Mouse (Mus musculus) E14TG2a.4 (cell line): ENCODE measurements around the gene Ccdc188.
A peak's percentile ranks its signal among the peaks of the same experiment; 100 is the strongest.

Experiments
- H3K27me3 ChIP-seq: 2 replicates; pipeline ENCODE4 v1.6.1; 2014; ENCODE audit warnings: low read length, control low read depth; ENCODE audit not compliant: insufficient read depth
- H3K36me3 ChIP-seq: 2 replicates; pipeline ENCODE4 v1.6.1; 2014; ENCODE audit warnings: low read length, control low read depth; ENCODE audit not compliant: insufficient read depth
- H3K4me1 ChIP-seq: replicated peaks from 2 replicates; pipeline ENCODE4 v1.6.1; 2014; ENCODE audit warnings: low read depth, low read length, control low read depth
- H3K4me3 ChIP-seq: replicated peaks from 2 replicates; pipeline ENCODE4 v1.5.1; 2014; ENCODE audit warnings: mild to moderate bottlenecking, low read length
- H3K9me3 ChIP-seq: 2 replicates; pipeline ENCODE4 v1.6.1; 2014; ENCODE audit warnings: low read length, control low read depth
- CTCF ChIP-seq: conservative IDR thresholded peaks from 2 replicates; pipeline ENCODE4 v1.5.1; 2014; ENCODE audit warnings: low read length
- NANOG ChIP-seq: IDR thresholded peaks from 2 replicates; pipeline ENCODE4 v1.6.1; 2014; ENCODE audit warnings: borderline replicate concordance, low read length, mixed read lengths
- POU5F1 ChIP-seq: IDR thresholded peaks from 2 replicates; pipeline ENCODE4 v1.6.1; 2014; ENCODE audit warnings: low read length, borderline replicate concordance

Ccdc188 gene

GRCm38 (mm10) chr16:18210701-18211416 lies 6.8 kb upstream of the Ccdc188 start:
- Histone ChIP-seq H3K27me3 (peaks cover 41% of the 10 kb centered on the region), H3K4me3 (no peak overlapping the region), H3K36me3 (no peaks in the 10 kb centered on the region), H3K4me1 (peaks cover 9% of the 10 kb centered on the region; the same call in 1 of the 2 replicates), H3K9me3 (no peaks in the 10 kb centered on the region)
- TF ChIP-seq POU5F1 (no peak), CTCF (peak; percentile 100), NANOG (no peak)

GRCm38 (mm10) chr16:18211417-18212171 lies 6.1 kb upstream of the Ccdc188 start:
- no peaks in the 10 kb centered on the region for H3K9me3 ChIP-seq
- no peak overlapping the region for H3K4me3 ChIP-seq
- H3K27me3 ChIP-seq = peaks cover 37% of the 10 kb centered on the region
- no peak for TF ChIP-seq NANOG
- no peak for TF ChIP-seq POU5F1
- peak; percentile 98 for TF ChIP-seq CTCF
- peaks cover 9% of the 10 kb centered on the region; the same call in 1 of the 2 replicates for H3K4me1 ChIP-seq
- H3K36me3 ChIP-seq = no peaks in the 10 kb centered on the region

- Histone ChIP-seq H3K36me3 (no peaks in the 10 kb centered on the region), H3K4me1 (peaks cover 9% of the 10 kb centered on the region; the same call in 1 of the 2 replicates), H3K9me3 (no peaks in the 10 kb centered on the region), H3K27me3 (peaks cover 33% of the 10 kb centered on the region), H3K4me3 (no peak overlapping the region)
- TF ChIP-seq CTCF (no peak), POU5F1 (no peak), NANOG (no peak)
These were observed 4.0 kb upstream of the Ccdc188 start for GRCm38 (mm10) chr16:18213689-18214088.

- Histone ChIP-seq H3K27me3 (peaks cover 26% of the 10 kb centered on the region), H3K36me3 (no peaks in the 10 kb centered on the region), H3K4me3 (no peak overlapping the region), H3K9me3 (no peaks in the 10 kb centered on the region), H3K4me1 (peaks cover 11% of the 10 kb centered on the region)
- TF ChIP-seq POU5F1 (no peak), NANOG (no peak), CTCF (no peak)
These were observed 2.8 kb upstream of the Ccdc188 start for GRCm38 (mm10) chr16:18214858-18215257.

GRCm38 (mm10) chr16:18218580-18218996 lies 909 bp downstream of the Ccdc188 start:
- peaks cover 7% of the 10 kb centered on the region; the same call in 1 of the 2 replicates for H3K4me1 ChIP-seq
- H3K9me3 ChIP-seq = no peaks in the 10 kb centered on the region
- peaks cover 14% of the 10 kb centered on the region for H3K36me3 ChIP-seq
- TF ChIP-seq CTCF (no peak), NANOG (no peak), POU5F1 (no peak)
- peaks cover 7% of the 10 kb centered on the region; the same call in 1 of the 2 replicates for H3K27me3 ChIP-seq
- no peak overlapping the region for H3K4me3 ChIP-seq

GRCm38 (mm10) chr16:18220001-18220400 lies 2.3 kb downstream of the Ccdc188 start:
- peaks cover 11% of the 10 kb centered on the region; the same call in 1 of the 2 replicates for H3K4me1 ChIP-seq
- H3K36me3 ChIP-seq = peaks cover 28% of the 10 kb centered on the region
- TF ChIP-seq POU5F1 = no peak
- no peak for TF ChIP-seq NANOG
- TF ChIP-seq CTCF = no peak
- peaks cover 5% of the 10 kb centered on the region; the same call in 1 of the 2 replicates for H3K27me3 ChIP-seq
- H3K9me3 ChIP-seq = no peaks in the 10 kb centered on the region
- no peak overlapping the region for H3K4me3 ChIP-seq

- peaks cover 11% of the 10 kb centered on the region; the same call in 1 of the 2 replicates for H3K4me1 ChIP-seq
- no peak overlapping the region for H3K4me3 ChIP-seq
- peaks cover 34% of the 10 kb centered on the region for H3K36me3 ChIP-seq
- peaks cover 5% of the 10 kb centered on the region; the same call in 1 of the 2 replicates for H3K27me3 ChIP-seq
- TF ChIP-seq NANOG (no peak), CTCF (no peak), POU5F1 (no peak)
- no peaks in the 10 kb centered on the region for H3K9me3 ChIP-seq
These were observed 3.3 kb downstream of the Ccdc188 start for GRCm38 (mm10) chr16:18220856-18221542.

- Histone ChIP-seq H3K4me1 (peaks cover 11% of the 10 kb centered on the region; the same call in 1 of the 2 replicates), H3K4me3 (no peak overlapping the region), H3K9me3 (no peaks in the 10 kb centered on the region), H3K27me3 (peaks cover 5% of the 10 kb centered on the region; the same call in 1 of the 2 replicates), H3K36me3 (peaks cover 39% of the 10 kb centered on the region)
- TF ChIP-seq NANOG (no peak), POU5F1 (no peak), CTCF (peak; percentile 23)
These were observed 3.8 kb downstream of the Ccdc188 start for GRCm38 (mm10) chr16:18221543-18221898.
